Comparison of ENCODE assay signal across 13 mouse cellular contexts in the genomic region with DNA sequence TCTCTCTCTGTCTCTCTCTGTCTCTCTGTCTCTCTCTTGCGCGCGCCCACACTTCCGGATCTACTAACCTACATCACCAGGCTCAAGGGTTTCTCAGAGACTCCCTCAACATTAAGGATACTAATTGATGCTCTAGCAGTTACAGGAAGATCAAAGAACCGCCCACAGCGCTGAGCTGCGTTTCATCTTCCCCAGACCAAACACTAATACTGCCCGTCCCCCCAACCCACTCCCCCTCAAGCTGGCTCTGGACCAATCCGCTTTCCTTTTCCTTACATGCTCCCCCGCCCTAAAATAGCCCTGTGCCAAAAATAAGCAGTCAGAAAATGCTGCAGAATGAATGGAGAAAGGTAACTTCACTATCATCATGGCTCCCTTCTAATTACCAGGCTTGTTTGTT.
A peak's percentile ranks its signal among the peaks of the same experiment; 100 is the strongest.
DNase-seq lines count a peak whose midpoint lies in the region; ATAC-seq lines count a peak whose summit lies in the region.
"Had no signal": no experiment of that assay in that cellular context is flagged by ENCODE, and none has a peak within 500 bp of the region (broad histone marks: within the 10 kb centered on the region; RNA-seq: fewer than 3 reads in every experiment).

No protein-coding gene starts in this region.

- no peaks in the 10 kb centered on the region for H3K9me3 ChIP-seq in forebrain, embryonic 13.5 days (replicated peaks)
- H3K9me3 ChIP-seq in forebrain, embryonic 10.5 days: no peaks in the 10 kb centered on the region
- H3K9me3 ChIP-seq in limb, embryonic 13.5 days: no peaks in the 10 kb centered on the region
- H3K9me3 ChIP-seq: hindbrain, embryonic 13.5 days; liver, embryonic 12.5 days had no signal

- H3K4me1 ChIP-seq in forebrain, embryonic 13.5 days: peaks cover 18% of the 10 kb centered on the region; the same call in 1 of the 2 replicates
- no peaks in the 10 kb centered on the region; the same call in 1 of the 2 replicates for H3K4me1 ChIP-seq in forebrain, embryonic 10.5 days
- H3K4me1 ChIP-seq in limb, embryonic 13.5 days: peaks cover 10% of the 10 kb centered on the region
- H3K4me1 ChIP-seq: hindbrain, embryonic 13.5 days had no signal

- H3K36me3 ChIP-seq in forebrain, embryonic 13.5 days (ENCODE audit: poor library complexity, severe bottlenecking): no peaks in the 10 kb centered on the region
- H3K36me3 ChIP-seq in forebrain, embryonic 10.5 days (replicated peaks): no peaks in the 10 kb centered on the region
- no peaks in the 10 kb centered on the region for H3K36me3 ChIP-seq in limb, embryonic 13.5 days
- H3K36me3 ChIP-seq: hindbrain, embryonic 13.5 days; liver, embryonic 12.5 days had no signal

- no peaks in the 10 kb centered on the region for H3K27me3 ChIP-seq in forebrain, embryonic 13.5 days
- no peaks in the 10 kb centered on the region for H3K27me3 ChIP-seq in forebrain, embryonic 10.5 days (ENCODE audit: poor library complexity, severe bottlenecking)
- no peaks in the 10 kb centered on the region for H3K27me3 ChIP-seq in limb, embryonic 13.5 days
- H3K27me3 ChIP-seq: hindbrain, embryonic 13.5 days had no signal

- H3K9ac ChIP-seq in forebrain, embryonic 13.5 days: no peak overlapping the region
- H3K9ac ChIP-seq in limb, embryonic 13.5 days: no peak overlapping the region
- H3K9ac ChIP-seq: hindbrain, embryonic 13.5 days; liver, embryonic 12.5 days had no signal

- no peak overlapping the region for H3K27ac ChIP-seq in forebrain, embryonic 13.5 days
- H3K27ac ChIP-seq in forebrain, embryonic 10.5 days: no peak overlapping the region
- no peak overlapping the region for H3K27ac ChIP-seq in limb, embryonic 13.5 days
- H3K27ac ChIP-seq: hindbrain, embryonic 13.5 days; liver, embryonic 12.5 days had no signal

- ATAC-seq in forebrain, embryonic 13.5 days: peak; percentile 61
- ATAC-seq in CD4-positive, CD25-positive, alpha-beta regulatory T cell, adult 4 months: peak; percentile 71
- ATAC-seq in limb, embryonic 13.5 days (ENCODE audit: low FRiP score, low read depth): no peak
- ATAC-seq: liver, embryonic 12.5 days had no signal

- no peak for DNase-seq in forebrain, embryonic 10.5 days (ENCODE audit: extremely low spot score, low spot score)
- peak; percentile 55 for DNase-seq in left cerebral cortex, postnatal 4 days
- no peak for DNase-seq in left cerebral cortex, adult 9 months (ENCODE audit: low spot score in 2 of 2)
- no peak for DNase-seq in T-cell, adult 2 months (ENCODE audit: low spot score)
- no peak for DNase-seq in natural killer cell, adult 2 months (ENCODE audit: low spot score in 2 of 2)
- DNase-seq: cerebellum, adult 2 months; gastrocnemius, postnatal 14 days; kidney, adult 9 months had no signal

- H3K4me3 ChIP-seq in forebrain, embryonic 13.5 days: no peak overlapping the region
- H3K4me3 ChIP-seq in forebrain, embryonic 10.5 days: no peak overlapping the region
- no peak overlapping the region for H3K4me3 ChIP-seq in limb, embryonic 13.5 days
- H3K4me3 ChIP-seq: hindbrain, embryonic 13.5 days; liver, embryonic 12.5 days had no signal

- H3K4me2 ChIP-seq in forebrain, embryonic 13.5 days: peak overlapping the region; percentile 7; the same call in 1 of the 2 replicates
- H3K4me2 ChIP-seq in limb, embryonic 13.5 days (replicated peaks): 0 out of 2 replicates have a peak overlapping the region, but pooled peaks have one; percentile 11
- H3K4me2 ChIP-seq: hindbrain, embryonic 13.5 days; liver, embryonic 12.5 days had no signal

- WGBS in forebrain, embryonic 13.5 days: 63% methylated on average over 10 of the region's 10 CpGs
- WGBS in forebrain, embryonic 10.5 days: 86% methylated on average over 10 of the region's 10 CpGs
- WGBS in limb, embryonic 13.5 days: 39% methylated on average over 10 of the region's 10 CpGs

- intact Hi-C loops in left cerebral cortex, postnatal 4 days (cut with DNase I): no loop called here
